Mouse (Mus musculus) intestine, postnatal 0 days (tissue): ENCODE measurements at regions not wholly inside any gene's neighbourhood (a gene's known extent, or its start where the extent isn't known, plus 50 kb on each side); places are given as distances from the start of the nearest gene placed in this dataset.
A peak's percentile ranks its signal among the peaks of the same experiment; 100 is the strongest.

Experiments
- ATAC-seq: fragments of 200-750 bp; cut with Nextera tagmentation; 2 replicates; pipeline ENCODE4 v1.8.0; 2017; ENCODE audit warnings: mild to moderate bottlenecking, moderate TSS enrichment, moderate library complexity
- H3K27ac ChIP-seq: fragments of 300-500 bp; sonication (generic); 2 replicates; pipeline ENCODE4 v1.5.1; 2014; ENCODE audit warnings: mild to moderate bottlenecking, low read depth, low read length, moderate library complexity
- H3K27me3 ChIP-seq: fragments of 300-500 bp; sonication (generic); replicated peaks from 2 replicates; pipeline ENCODE4 v1.6.1; 2014; ENCODE audit warnings: low read length, mixed read lengths; ENCODE audit not compliant: control insufficient read depth, insufficient read depth
- H3K36me3 ChIP-seq: fragments of 300-500 bp; sonication (generic); 2 replicates; pipeline ENCODE4 v1.6.1; 2014; ENCODE audit warnings: mild to moderate bottlenecking, moderate library complexity; ENCODE audit not compliant: control insufficient read depth, insufficient read depth
- H3K4me1 ChIP-seq: fragments of 300-500 bp; sonication (generic); replicated peaks from 2 replicates; pipeline ENCODE4 v1.6.1; 2014; ENCODE audit warnings: antibody characterized with exemption, low read length, mixed read lengths; ENCODE audit not compliant: control insufficient read depth, insufficient read depth
- H3K4me2 ChIP-seq: fragments of 300-500 bp; sonication (generic); replicated peaks from 2 replicates; pipeline ENCODE4 v1.6.1; 2014; ENCODE audit warnings: low read depth, mild to moderate bottlenecking, moderate library complexity
- H3K4me3 ChIP-seq: fragments of 300-500 bp; sonication (generic); 2 replicates; pipeline ENCODE4 v1.5.1; 2014; ENCODE audit warnings: low read depth, low read length
- H3K9ac ChIP-seq: fragments of 300-500 bp; sonication (generic); 2 replicates; pipeline ENCODE4 v1.6.1; 2014; ENCODE audit warnings: mild to moderate bottlenecking, low read depth, low read length
- H3K9me3 ChIP-seq: fragments of 300-500 bp; sonication (generic); 2 replicates; pipeline ENCODE4 v1.6.1; 2016; ENCODE audit warnings: mixed run types; ENCODE audit not compliant: control insufficient read depth
- CTCF ChIP-seq: sonication (generic); IDR thresholded peaks from 2 replicates; pipeline ENCODE4 v1.5.1; 2016; ENCODE audit warnings: low read depth, mild to moderate bottlenecking, control low read depth, antibody characterized with exemption, moderate library complexity
- WGBS: fragments of 180-500 bp; shearing (Covaris S2); extraction: QIAGEN DNeasy Blood & Tissue Kit; methylation state at CpG from one replicate; pipeline ENCODE4 v1.1.7; 2014; 5-methylcytosine and 5-hydroxymethylcytosine counted together

GRCm38 (mm10) chr17:45923217-45923730, 108.9 kb downstream of the Vegfa start:
- Histone ChIP-seq H3K4me1 (no peaks in the 10 kb centered on the region), H3K4me3 (no peak overlapping the region), H3K27me3 (no peaks in the 10 kb centered on the region), H3K36me3 (no peaks in the 10 kb centered on the region), H3K9me3 (no peaks in the 10 kb centered on the region), H3K27ac (no peak overlapping the region), H3K4me2 (no peak overlapping the region), H3K9ac (no peak overlapping the region)
- 55% methylated on average over 8 of the region's 8 CpGs for WGBS
- no peak for ATAC-seq
- TF ChIP-seq CTCF, result no peak

DNA sequence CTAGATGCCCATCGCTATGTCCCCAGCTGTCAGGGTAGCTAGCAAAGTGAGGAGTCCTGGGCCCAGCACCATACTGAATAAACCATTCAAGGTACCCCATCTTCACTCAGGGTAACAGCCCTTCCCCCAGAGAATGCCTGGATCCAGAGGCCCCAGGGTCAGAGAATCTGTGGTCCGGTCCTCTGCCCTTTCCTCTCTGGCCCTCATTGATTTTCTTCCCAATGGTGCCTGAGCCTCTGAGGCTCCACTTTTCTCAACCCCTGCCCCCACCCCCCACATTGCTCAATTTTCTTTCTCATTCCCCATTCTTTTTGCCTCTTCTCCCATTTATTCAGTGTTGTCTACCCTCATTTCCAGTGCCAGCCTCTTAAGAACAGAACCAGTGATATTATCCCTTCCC, 114.5 kb downstream of the Vegfa start:
- Histone ChIP-seq H3K9me3 (no peaks in the 10 kb centered on the region), H3K4me2 (no peak overlapping the region), H3K4me3 (no peak overlapping the region), H3K4me1 (no peaks in the 10 kb centered on the region), H3K36me3 (no peaks in the 10 kb centered on the region), H3K27ac (no peak overlapping the region), H3K9ac (no peak overlapping the region), H3K27me3 (no peaks in the 10 kb centered on the region)
- 97% methylated on average over 2 of the region's 2 CpGs for WGBS
- no peak for ATAC-seq
- TF ChIP-seq CTCF, result no peak

DNA sequence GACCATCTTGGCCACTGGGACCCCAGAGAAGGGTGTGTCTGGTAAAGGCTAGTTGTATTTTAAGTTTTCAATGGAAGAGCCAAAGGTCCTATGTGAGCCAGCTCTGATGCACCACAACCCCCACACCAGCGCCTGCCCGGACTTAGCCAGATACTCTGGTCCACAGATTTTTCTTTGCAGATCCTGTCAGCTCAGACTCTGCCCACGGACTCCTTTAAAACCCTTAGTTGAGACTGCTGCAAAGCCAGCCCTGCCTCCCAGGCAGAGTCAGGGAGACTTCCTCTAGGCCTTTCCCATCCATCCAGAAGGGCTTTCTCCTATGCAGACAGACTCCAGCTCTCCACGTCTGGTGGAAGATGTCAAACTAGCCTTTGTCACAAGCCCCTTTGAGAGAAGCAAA, 115.2 kb downstream of the Vegfa start:
- no peak for TF ChIP-seq CTCF
- no peaks in the 10 kb centered on the region for H3K36me3 ChIP-seq
- no peak overlapping the region for H3K9ac ChIP-seq
- H3K9me3 ChIP-seq, result no peaks in the 10 kb centered on the region
- H3K4me3 ChIP-seq, result no peak overlapping the region
- ATAC-seq, result no peak
- H3K27ac ChIP-seq, result no peak overlapping the region
- WGBS, result 74% methylated on average over 4 of the region's 4 CpGs
- no peaks in the 10 kb centered on the region for H3K4me1 ChIP-seq
- no peaks in the 10 kb centered on the region for H3K27me3 ChIP-seq
- no peak overlapping the region for H3K4me2 ChIP-seq

GRCm38 (mm10) chr17:45914706-45915240, 117.4 kb downstream of the Vegfa start:
- 62% methylated on average over 9 of the region's 9 CpGs for WGBS
- Histone ChIP-seq H3K4me1 (no peaks in the 10 kb centered on the region), H3K9me3 (no peaks in the 10 kb centered on the region), H3K4me2 (no peak overlapping the region), H3K27me3 (no peaks in the 10 kb centered on the region), H3K36me3 (no peaks in the 10 kb centered on the region), H3K27ac (no peak overlapping the region), H3K9ac (no peak overlapping the region), H3K4me3 (no peak overlapping the region)
- peak; percentile 74 for ATAC-seq
- TF ChIP-seq CTCF, result no peak

DNA sequence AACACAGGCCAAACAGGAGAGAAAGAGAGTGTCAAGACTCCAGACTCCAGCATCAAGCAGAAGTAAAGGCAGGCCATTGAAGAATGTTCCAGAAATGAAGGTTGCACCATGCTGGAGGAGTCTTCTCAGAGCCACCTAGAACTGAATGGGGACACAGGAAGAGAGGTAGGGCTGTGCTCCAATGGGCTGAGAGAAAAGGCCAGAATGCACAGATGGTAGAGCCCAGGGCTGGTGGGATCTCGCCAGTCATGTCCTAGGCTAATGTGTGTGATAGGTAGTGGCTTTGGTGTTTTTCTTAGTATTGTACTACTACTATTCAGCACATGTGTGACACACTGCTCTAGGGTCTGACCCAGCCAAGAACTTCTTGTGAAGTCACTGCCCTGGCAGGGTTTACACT, 117.9 kb downstream of the Vegfa start:
- no peak overlapping the region for H3K9ac ChIP-seq
- no peaks in the 10 kb centered on the region for H3K9me3 ChIP-seq
- 86% methylated on average over 1 of the region's 1 CpGs for WGBS
- no peak overlapping the region for H3K4me3 ChIP-seq
- no peak for ATAC-seq
- no peaks in the 10 kb centered on the region for H3K36me3 ChIP-seq
- no peak overlapping the region for H3K4me2 ChIP-seq
- no peaks in the 10 kb centered on the region for H3K4me1 ChIP-seq
- no peak overlapping the region for H3K27ac ChIP-seq
- H3K27me3 ChIP-seq, result no peaks in the 10 kb centered on the region
- no peak for TF ChIP-seq CTCF

DNA sequence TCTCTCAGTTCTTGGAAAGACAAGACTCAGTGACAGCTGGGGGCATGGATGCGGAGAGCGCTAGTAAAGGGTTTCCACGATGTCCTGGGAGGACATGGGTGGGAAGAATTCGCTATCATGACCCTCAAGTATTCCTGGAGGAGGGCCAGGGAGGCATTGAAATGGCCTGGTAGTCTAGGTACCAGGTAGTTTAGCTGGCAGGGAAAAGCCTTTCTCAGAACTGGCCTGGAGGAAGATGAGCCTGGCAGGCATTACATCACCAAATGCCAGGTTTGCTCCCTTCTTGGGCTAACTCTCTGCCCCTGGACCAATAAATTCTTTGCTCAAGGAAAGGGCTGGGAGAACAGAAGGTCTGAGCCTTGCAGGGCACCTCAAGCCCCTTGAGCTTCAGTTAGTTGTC, 118.5 kb downstream of the Vegfa start:
- 91% methylated on average over 4 of the region's 4 CpGs for WGBS

GRCm38 (mm10) chr17:45912165-45912564, 120.0 kb downstream of the Vegfa start:
- 87% methylated on average over 3 of the region's 3 CpGs for WGBS
- no peaks in the 10 kb centered on the region for H3K36me3 ChIP-seq
- H3K27me3 ChIP-seq, result no peaks in the 10 kb centered on the region
- no peak overlapping the region for H3K9ac ChIP-seq
- H3K4me3 ChIP-seq, result no peak overlapping the region
- no peak overlapping the region for H3K4me2 ChIP-seq
- no peaks in the 10 kb centered on the region for H3K9me3 ChIP-seq
- TF ChIP-seq CTCF, result no peak
- no peak for ATAC-seq
- no peaks in the 10 kb centered on the region for H3K4me1 ChIP-seq
- no peak overlapping the region for H3K27ac ChIP-seq

More for the DNA sequence above, 118.5 kb downstream of the Vegfa start:
- H3K4me3 ChIP-seq, result no peak overlapping the region
- H3K4me1 ChIP-seq, result no peaks in the 10 kb centered on the region
- no peak for ATAC-seq
- H3K27me3 ChIP-seq, result no peaks in the 10 kb centered on the region
- H3K36me3 ChIP-seq, result no peaks in the 10 kb centered on the region
- no peak for TF ChIP-seq CTCF
- no peak overlapping the region for H3K4me2 ChIP-seq
- no peak overlapping the region for H3K9ac ChIP-seq
- H3K9me3 ChIP-seq, result no peaks in the 10 kb centered on the region
- H3K27ac ChIP-seq, result no peak overlapping the region
